Mouse (Mus musculus): ENCODE results near the gene Gm20388.

DNA sequence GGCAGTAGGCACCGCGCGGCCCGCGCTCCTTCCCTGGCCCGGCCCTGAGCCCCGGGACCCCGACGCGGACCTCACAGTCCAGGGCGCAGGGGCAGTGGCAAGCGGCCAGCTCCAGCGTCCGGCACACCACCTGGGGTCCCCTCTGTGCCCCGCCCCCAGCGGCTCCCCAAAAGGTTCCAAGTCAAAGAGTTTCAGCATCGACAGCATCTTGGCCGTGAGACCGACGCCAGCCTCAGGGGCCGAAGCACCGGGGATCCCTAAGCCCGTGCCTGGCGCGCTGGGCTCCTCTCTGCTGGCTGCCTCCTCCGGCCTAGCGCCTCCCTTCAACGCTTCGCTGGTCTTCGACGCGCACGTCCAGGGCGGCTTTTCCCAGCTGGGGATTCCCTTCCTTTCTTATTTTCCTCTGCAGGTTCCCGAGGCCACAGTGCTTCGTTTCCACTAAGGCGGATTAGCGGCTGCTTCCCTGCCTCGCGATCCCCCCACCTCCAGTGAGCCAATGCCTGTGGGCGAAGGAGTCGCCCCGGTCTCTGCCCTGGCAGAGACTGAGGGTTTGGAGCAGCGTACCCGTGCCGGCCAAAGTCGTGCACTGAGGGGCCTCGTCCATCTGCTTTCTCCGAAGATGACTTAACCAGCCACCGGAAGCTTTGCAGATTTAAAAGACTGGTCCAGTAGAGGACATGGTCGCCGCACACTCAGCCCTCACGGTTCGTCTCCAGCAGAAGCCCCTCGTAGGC lies 1218.1 kb downstream of the Gm20388 start:
- no peak for TF ChIP-seq POLR2A (IDR thresholded peaks at IDR 0.05; ENCODE audit: insufficient read depth, low read depth, low read length)
- no peak for TF ChIP-seq CTCF (IDR thresholded peaks at IDR 0.05; ENCODE audit: insufficient read depth, low read depth, low read length)

All from olfactory bulb, adult 2 months (tissue).